Mouse (Mus musculus) testis, adult 2 months (tissue): ENCODE measurements at regions not wholly inside any gene's neighbourhood (a gene's known extent, or its start where the extent isn't known, plus 50 kb on each side); places are given as distances from the start of the nearest gene placed in this dataset.

ENCODE experiments used
- H3K27ac ChIP-seq: fragments of 200-500 bp; 2 replicates; pipeline ENCODE4 v1.5.1; 2012; ENCODE audit warnings: low read depth, low read length; ENCODE audit not compliant: control insufficient read depth, insufficient read depth
- H3K27me3 ChIP-seq: fragments of 200-500 bp; 2 replicates; pipeline ENCODE4 v1.6.1; 2012; ENCODE audit warnings: mild to moderate bottlenecking, low read length, moderate library complexity; ENCODE audit not compliant: control insufficient read depth, insufficient read depth
- H3K36me3 ChIP-seq: fragments of 200-500 bp; 2 replicates; pipeline ENCODE4 v1.6.1; 2012; ENCODE audit warnings: mild to moderate bottlenecking, low read length; ENCODE audit not compliant: control insufficient read depth, insufficient read depth
- H3K4me1 ChIP-seq: fragments of 200-500 bp; 2 replicates; pipeline ENCODE4 v1.6.1; 2012; ENCODE audit warnings: low read length; ENCODE audit not compliant: control insufficient read depth, insufficient read depth
- H3K4me3 ChIP-seq: fragments of 200-500 bp; 2 replicates; pipeline ENCODE4 v1.5.1; 2012; ENCODE audit warnings: low read depth, mild to moderate bottlenecking, low read length, moderate library complexity, mixed read lengths; ENCODE audit not compliant: control insufficient read depth
- CTCF ChIP-seq: fragments of 200-500 bp; IDR thresholded peaks from 2 replicates; pipeline ENCODE4 v1.5.1; 2012; ENCODE audit warnings: low read depth, mild to moderate bottlenecking, inconsistent platforms, low read length, moderate library complexity; ENCODE audit not compliant: control insufficient read depth, insufficient read depth, insufficient replicate concordance
- POLR2A ChIP-seq: fragments of 200-500 bp; IDR thresholded peaks from 2 replicates; pipeline ENCODE4 v1.6.1; 2012; ENCODE audit warnings: low read depth, mild to moderate bottlenecking, inconsistent platforms, low read length, moderate library complexity; ENCODE audit not compliant: control insufficient read depth

- Histone ChIP-seq H3K36me3 (no peaks in the 10 kb centered on the region), H3K4me3 (no peak overlapping the region), H3K27me3 (no peaks in the 10 kb centered on the region), H3K4me1 (no peaks in the 10 kb centered on the region), H3K27ac (no peak overlapping the region)
- no peak for TF ChIP-seq CTCF
- no peak for TF ChIP-seq POLR2A
Measured at GRCm38 (mm10) chr6:143499259-143500043, 332.4 kb downstream of the Etnk1 start.

GRCm38 (mm10) chr6:143502803-143503202, 335.8 kb downstream of the Etnk1 start:
- Histone ChIP-seq H3K4me1 (no peaks in the 10 kb centered on the region), H3K4me3 (no peak overlapping the region), H3K36me3 (no peaks in the 10 kb centered on the region), H3K27ac (no peak overlapping the region), H3K27me3 (no peaks in the 10 kb centered on the region)
- TF ChIP-seq POLR2A (no peak), CTCF (no peak)

- Histone ChIP-seq H3K36me3 (no peaks in the 10 kb centered on the region), H3K27me3 (no peaks in the 10 kb centered on the region), H3K4me1 (no peaks in the 10 kb centered on the region), H3K4me3 (no peak overlapping the region), H3K27ac (no peak overlapping the region)
- TF ChIP-seq CTCF (no peak), POLR2A (no peak)
Measured at GRCm38 (mm10) chr6:143503953-143504352, 336.9 kb downstream of the Etnk1 start.

- H3K27ac ChIP-seq = no peak overlapping the region
- no peaks in the 10 kb centered on the region for H3K27me3 ChIP-seq
- no peaks in the 10 kb centered on the region for H3K4me1 ChIP-seq
- TF ChIP-seq CTCF (no peak), POLR2A (no peak)
- H3K36me3 ChIP-seq = no peaks in the 10 kb centered on the region
- H3K4me3 ChIP-seq = no peak overlapping the region
Measured at GRCm38 (mm10) chr6:143513459-143513858, 346.4 kb downstream of the Etnk1 start.

- Histone ChIP-seq H3K27ac (no peak overlapping the region), H3K4me1 (no peaks in the 10 kb centered on the region), H3K27me3 (no peaks in the 10 kb centered on the region), H3K4me3 (no peak overlapping the region), H3K36me3 (no peaks in the 10 kb centered on the region)
- TF ChIP-seq CTCF = no peak
- TF ChIP-seq POLR2A = no peak
Measured at GRCm38 (mm10) chr6:143515137-143515536, 348.1 kb downstream of the Etnk1 start.

GRCm38 (mm10) chr6:143516746-143517145, 349.7 kb downstream of the Etnk1 start:
- H3K27ac ChIP-seq = no peak overlapping the region
- no peaks in the 10 kb centered on the region for H3K27me3 ChIP-seq
- no peaks in the 10 kb centered on the region for H3K36me3 ChIP-seq
- TF ChIP-seq POLR2A (no peak), CTCF (no peak)
- no peaks in the 10 kb centered on the region for H3K4me1 ChIP-seq
- no peak overlapping the region for H3K4me3 ChIP-seq

- TF ChIP-seq POLR2A (no peak), CTCF (no peak)
- Histone ChIP-seq H3K4me3 (no peak overlapping the region), H3K27ac (no peak overlapping the region), H3K4me1 (no peaks in the 10 kb centered on the region), H3K36me3 (no peaks in the 10 kb centered on the region), H3K27me3 (no peaks in the 10 kb centered on the region)
Measured at GRCm38 (mm10) chr6:143518476-143518875, 351.5 kb downstream of the Etnk1 start.
